Mouse (Mus musculus): ENCODE results near the gene Prkch. TPM values are rescaled to one million over a fixed set of nuclear protein-coding genes. Genes with fewer than 3 reads are reported as not detected.
A peak's percentile ranks its signal among the peaks of the same experiment; 100 is the strongest.

Prkch gene
- polyA plus RNA-seq, 1 experiment = 12.5 TPM

DNA sequence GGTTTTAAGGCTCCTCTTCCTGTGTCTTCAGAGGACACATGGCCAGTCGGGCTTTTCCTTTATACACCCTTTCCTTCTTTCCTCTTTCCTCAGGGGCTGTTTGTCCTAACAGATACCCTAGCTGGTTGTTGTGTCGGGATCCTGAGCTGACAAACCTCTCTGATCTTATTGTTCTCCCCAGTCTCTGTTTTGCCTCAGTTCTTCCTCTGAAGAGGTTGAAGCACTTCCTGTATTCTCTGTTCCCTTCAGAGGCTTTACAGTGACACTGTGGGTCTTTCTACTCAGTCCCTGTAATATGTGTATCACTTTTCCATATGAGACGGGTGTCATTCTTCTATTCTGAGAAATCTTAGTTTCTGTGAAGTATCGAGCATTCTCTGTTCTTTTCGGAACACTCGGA lies 6.5 kb upstream of the Prkch start:
- WGBS = 56% methylated on average over 6 of the region's 6 CpGs
- no peaks in the 10 kb centered on the region for H3K36me3 ChIP-seq (ENCODE audit: control insufficient read depth, insufficient read depth, low read length)
- no peaks in the 10 kb centered on the region; the same call in 1 of the 2 replicates for H3K4me1 ChIP-seq (ENCODE audit: control insufficient read depth, insufficient read depth, insufficient read length)
- DNase-seq (ENCODE audit: low read depth in 1 of 2, low spot score in 2 of 2) = no peak
- no peak for TF ChIP-seq CTCF (IDR thresholded peaks at IDR 0.05; ENCODE audit: extremely low read depth, insufficient read depth, insufficient read length, insufficient replicate concordance)
- no peak for TF ChIP-seq POLR2A (IDR thresholded peaks at IDR 0.05; ENCODE audit: low read depth, low read length)
- H3K27me3 ChIP-seq (ENCODE audit: control insufficient read depth, insufficient read depth, low read length) = no peaks in the 10 kb centered on the region
- no peak overlapping the region for H3K27ac ChIP-seq (ENCODE audit: insufficient read depth, low read length)
- H3K4me3 ChIP-seq (ENCODE audit: extremely low read depth, insufficient read depth, insufficient read length) = no peak overlapping the region

DNA sequence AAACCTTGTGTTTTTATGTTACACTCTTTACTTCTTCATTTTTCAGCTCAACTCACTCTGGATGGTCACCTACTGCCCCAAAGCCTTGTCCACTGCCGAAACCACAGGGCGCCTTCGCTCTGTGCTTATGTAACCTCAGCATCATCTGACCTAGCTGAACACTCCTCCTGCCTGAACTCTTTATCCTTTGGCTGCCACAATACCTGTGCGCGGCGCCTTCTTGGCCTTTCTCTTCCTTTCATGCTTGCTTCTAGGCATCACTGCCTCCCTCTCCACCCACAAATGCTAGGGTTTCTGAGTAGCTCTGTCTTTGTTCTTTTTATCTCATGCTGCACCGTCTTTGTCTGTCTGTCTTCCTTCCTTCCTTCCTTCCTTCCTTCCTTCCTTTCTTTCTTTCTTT lies 3.8 kb upstream of the Prkch start:
- no peak overlapping the region for H3K27ac ChIP-seq (ENCODE audit: insufficient read depth, low read length)
- DNase-seq (ENCODE audit: low read depth in 1 of 2, low spot score in 2 of 2) = no peak
- H3K36me3 ChIP-seq (ENCODE audit: control insufficient read depth, insufficient read depth, low read length) = no peaks in the 10 kb centered on the region
- peaks cover 7% of the 10 kb centered on the region; the same call in 1 of the 2 replicates for H3K27me3 ChIP-seq (ENCODE audit: control insufficient read depth, insufficient read depth, low read length)
- TF ChIP-seq POLR2A (IDR thresholded peaks at IDR 0.05; ENCODE audit: low read depth, low read length) (no peak), CTCF (IDR thresholded peaks at IDR 0.05; ENCODE audit: extremely low read depth, insufficient read depth, insufficient read length, insufficient replicate concordance) (no peak)
- no peak overlapping the region for H3K4me3 ChIP-seq (ENCODE audit: extremely low read depth, insufficient read depth, insufficient read length)
- H3K4me1 ChIP-seq (ENCODE audit: control insufficient read depth, insufficient read depth, insufficient read length) = no peaks in the 10 kb centered on the region
- WGBS = 62% methylated on average over 7 of the region's 7 CpGs

GRCm38 (mm10) chr12:73583318-73583717 lies 1.3 kb upstream of the Prkch start:
- Histone ChIP-seq H3K27ac (ENCODE audit: insufficient read depth, low read length) (no peak overlapping the region), H3K4me3 (ENCODE audit: extremely low read depth, insufficient read depth, insufficient read length) (no peak overlapping the region), H3K27me3 (ENCODE audit: control insufficient read depth, insufficient read depth, low read length) (peaks cover 10% of the 10 kb centered on the region), H3K36me3 (ENCODE audit: control insufficient read depth, insufficient read depth, low read length) (no peaks in the 10 kb centered on the region), H3K4me1 (ENCODE audit: control insufficient read depth, insufficient read depth, insufficient read length) (no peaks in the 10 kb centered on the region)
- TF ChIP-seq POLR2A (IDR thresholded peaks at IDR 0.05; ENCODE audit: low read depth, low read length) (no peak), CTCF (IDR thresholded peaks at IDR 0.05; ENCODE audit: extremely low read depth, insufficient read depth, insufficient read length, insufficient replicate concordance) (no peak)
- 82% methylated on average over 9 of the region's 9 CpGs for WGBS
- DNase-seq (ENCODE audit: low read depth in 1 of 2, low spot score in 2 of 2) = no peak

DNA sequence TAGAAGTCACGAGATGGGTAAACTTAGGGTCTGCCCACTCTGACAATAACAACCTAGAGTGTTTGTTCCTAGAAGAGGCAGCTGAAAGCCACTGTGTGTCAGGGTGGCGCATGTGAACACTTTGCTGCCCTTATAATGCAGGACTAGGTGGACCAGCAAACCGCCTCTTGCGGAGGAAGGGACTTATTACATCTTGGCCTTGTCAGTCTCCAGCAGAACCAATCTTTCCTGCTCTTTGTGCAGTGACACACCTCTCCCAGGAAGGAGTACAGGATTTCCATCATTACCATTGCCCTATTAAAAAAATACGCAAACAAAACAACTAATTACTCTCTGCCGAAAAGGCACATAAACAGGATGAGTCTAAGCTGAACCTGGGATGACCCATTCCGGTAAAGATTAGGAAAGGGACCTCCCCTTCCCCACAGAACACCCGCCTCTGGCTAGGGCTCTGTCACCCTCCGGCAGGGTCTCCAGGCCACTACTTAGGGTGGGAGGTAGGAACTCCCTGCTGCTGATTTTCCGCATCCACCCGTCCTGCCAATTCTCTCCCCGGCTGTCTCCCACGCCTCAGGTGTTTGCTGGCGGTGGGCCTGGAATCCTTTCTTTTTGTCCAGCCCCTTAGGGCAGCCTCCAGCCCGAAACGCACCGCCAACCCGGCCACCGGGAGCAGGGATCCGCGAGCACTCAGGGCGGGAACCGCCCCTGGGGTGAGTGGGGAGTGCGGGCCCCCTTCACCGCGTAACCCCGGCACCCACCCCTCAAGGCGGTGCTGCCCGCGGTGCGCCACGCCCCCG lies 585 bp upstream of the Prkch start:
- Histone ChIP-seq H3K27ac (ENCODE audit: insufficient read depth, low read length) (peak overlapping the region; percentile 22), H3K27me3 (ENCODE audit: control insufficient read depth, insufficient read depth, low read length) (peaks cover 10% of the 10 kb centered on the region), H3K4me3 (ENCODE audit: extremely low read depth, insufficient read depth, insufficient read length) (peak overlapping the region; percentile 65; the same call in 1 of the 2 replicates), H3K36me3 (ENCODE audit: control insufficient read depth, insufficient read depth, low read length) (no peaks in the 10 kb centered on the region), H3K4me1 (ENCODE audit: control insufficient read depth, insufficient read depth, insufficient read length) (no peaks in the 10 kb centered on the region)
- no peak for DNase-seq (ENCODE audit: low read depth in 1 of 2, low spot score in 2 of 2)
- TF ChIP-seq CTCF (IDR thresholded peaks at IDR 0.05; ENCODE audit: extremely low read depth, insufficient read depth, insufficient read length, insufficient replicate concordance) = no peak
- no peak for TF ChIP-seq POLR2A (IDR thresholded peaks at IDR 0.05; ENCODE audit: low read depth, low read length)
- WGBS = 17% methylated on average over 33 of the region's 33 CpGs

DNA sequence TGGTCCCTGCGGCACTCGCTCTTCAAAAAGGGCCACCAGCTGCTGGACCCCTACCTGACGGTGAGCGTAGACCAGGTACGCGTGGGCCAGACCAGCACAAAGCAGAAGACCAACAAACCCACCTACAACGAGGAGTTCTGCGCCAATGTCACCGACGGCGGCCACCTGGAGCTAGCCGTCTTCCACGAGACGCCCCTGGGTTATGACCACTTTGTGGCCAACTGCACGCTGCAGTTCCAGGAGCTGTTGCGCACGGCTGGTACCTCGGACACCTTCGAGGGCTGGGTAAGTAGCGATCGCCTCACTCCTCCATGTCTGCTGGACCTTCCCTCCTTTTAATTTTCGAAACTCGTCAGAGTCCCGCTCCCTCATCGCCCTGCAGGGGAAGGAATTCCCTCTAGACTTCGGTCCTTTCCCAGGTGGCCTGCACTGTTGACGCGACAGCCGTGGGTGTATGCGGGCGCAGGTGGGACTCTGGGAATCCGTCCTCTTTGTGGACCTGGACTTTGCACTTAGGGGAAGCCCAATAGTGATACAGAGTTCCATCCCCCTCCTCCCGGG lies 725 bp downstream of the Prkch start:
- WGBS = 1% methylated on average over 33 of the region's 33 CpGs
- no peak for TF ChIP-seq CTCF (IDR thresholded peaks at IDR 0.05; ENCODE audit: extremely low read depth, insufficient read depth, insufficient read length, insufficient replicate concordance)
- TF ChIP-seq POLR2A (IDR thresholded peaks at IDR 0.05; ENCODE audit: low read depth, low read length) = no peak
- peak overlapping the region; percentile 87 for H3K27ac ChIP-seq (ENCODE audit: insufficient read depth, low read length)
- no peaks in the 10 kb centered on the region for H3K36me3 ChIP-seq (ENCODE audit: control insufficient read depth, insufficient read depth, low read length)
- no peak for DNase-seq (ENCODE audit: low read depth in 1 of 2, low spot score in 2 of 2)
- H3K4me3 ChIP-seq (ENCODE audit: extremely low read depth, insufficient read depth, insufficient read length) = peak overlapping the region; percentile 65
- no peaks in the 10 kb centered on the region; the same call in 1 of the 2 replicates for H3K4me1 ChIP-seq (ENCODE audit: control insufficient read depth, insufficient read depth, insufficient read length)
- H3K27me3 ChIP-seq (ENCODE audit: control insufficient read depth, insufficient read depth, low read length) = peaks cover 10% of the 10 kb centered on the region

DNA sequence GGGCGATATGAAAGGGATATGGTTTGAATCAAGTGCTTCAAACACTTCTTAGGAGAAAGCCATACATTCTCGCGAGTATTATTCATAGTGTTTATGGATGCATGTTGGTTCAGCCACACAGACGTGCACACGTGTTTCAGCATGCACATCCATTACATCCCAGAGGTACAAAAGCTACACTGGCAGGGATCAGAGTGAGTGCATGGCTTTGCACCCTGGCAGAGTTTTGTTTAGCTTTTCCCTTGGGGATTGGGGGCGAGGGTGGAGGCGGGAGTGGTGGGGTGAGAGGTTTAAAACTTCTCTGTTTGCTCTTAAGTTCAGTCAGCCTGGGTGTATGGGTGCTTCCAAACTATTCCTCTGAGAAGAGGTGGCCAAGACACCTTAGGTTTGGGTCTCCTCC lies 1.3 kb downstream of the Prkch start:
- no peaks in the 10 kb centered on the region for H3K36me3 ChIP-seq (ENCODE audit: control insufficient read depth, insufficient read depth, low read length)
- H3K4me3 ChIP-seq (ENCODE audit: extremely low read depth, insufficient read depth, insufficient read length) = peak overlapping the region; percentile 65
- under 1% methylated on average over 7 of the region's 7 CpGs for WGBS
- H3K27me3 ChIP-seq (ENCODE audit: control insufficient read depth, insufficient read depth, low read length) = peaks cover 10% of the 10 kb centered on the region
- TF ChIP-seq POLR2A (IDR thresholded peaks at IDR 0.05; ENCODE audit: low read depth, low read length) (no peak), CTCF (IDR thresholded peaks at IDR 0.05; ENCODE audit: extremely low read depth, insufficient read depth, insufficient read length, insufficient replicate concordance) (no peak)
- H3K27ac ChIP-seq (ENCODE audit: insufficient read depth, low read length) = peak overlapping the region; percentile 87
- no peaks in the 10 kb centered on the region; the same call in 1 of the 2 replicates for H3K4me1 ChIP-seq (ENCODE audit: control insufficient read depth, insufficient read depth, insufficient read length)
- DNase-seq (ENCODE audit: low read depth in 1 of 2, low spot score in 2 of 2) = no peak

GRCm38 (mm10) chr12:73587262-73587661 lies 2.7 kb downstream of the Prkch start:
- H3K4me3 ChIP-seq (ENCODE audit: extremely low read depth, insufficient read depth, insufficient read length) = peak overlapping the region; percentile 21
- WGBS = 57% methylated on average over 3 of the region's 3 CpGs

More at GRCm38 (mm10) chr12:73587262-73587661, 2.7 kb downstream of the Prkch start:
- DNase-seq (ENCODE audit: low read depth in 1 of 2, low spot score in 2 of 2) = no peak
- Histone ChIP-seq H3K36me3 (ENCODE audit: control insufficient read depth, insufficient read depth, low read length) (no peaks in the 10 kb centered on the region), H3K4me1 (ENCODE audit: control insufficient read depth, insufficient read depth, insufficient read length) (peaks cover 2% of the 10 kb centered on the region), H3K27ac (ENCODE audit: insufficient read depth, low read length) (no peak overlapping the region), H3K27me3 (ENCODE audit: control insufficient read depth, insufficient read depth, low read length) (peaks cover 10% of the 10 kb centered on the region)
- TF ChIP-seq CTCF (IDR thresholded peaks at IDR 0.05; ENCODE audit: extremely low read depth, insufficient read depth, insufficient read length, insufficient replicate concordance) = no peak
- TF ChIP-seq POLR2A (IDR thresholded peaks at IDR 0.05; ENCODE audit: low read depth, low read length) = no peak

Data from spleen, adult 2 months (tissue).